Comparison of ENCODE assay signal across 8 mouse cellular contexts in the genomic region with DNA sequence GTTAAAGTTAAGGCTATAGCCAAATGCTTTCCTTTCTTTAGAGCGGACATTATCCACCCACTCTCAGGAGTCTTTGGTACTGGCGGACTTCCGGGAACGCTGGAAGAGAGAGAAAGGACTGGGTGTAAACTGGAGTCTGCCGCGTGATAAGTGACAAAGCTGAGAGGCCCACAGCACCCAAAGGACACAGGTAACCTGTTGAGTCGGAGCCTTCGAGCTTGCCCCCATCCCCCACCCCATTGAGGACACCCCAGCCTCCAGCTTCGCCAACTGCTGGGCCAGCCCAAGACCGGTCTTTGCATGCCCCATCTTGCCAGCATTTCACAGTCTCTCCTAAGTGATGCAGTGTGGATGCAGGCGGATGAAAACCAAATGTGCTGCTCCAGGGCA. TPM values are rescaled to one million over a fixed set of nuclear protein-coding genes. Genes with fewer than 3 reads are reported as not detected.
DNase-seq lines count a peak whose midpoint lies in the region; ATAC-seq and TF ChIP-seq lines count a peak whose summit lies in the region.

No protein-coding gene starts in this region.

- peaks cover 14% of the 10 kb centered on the region; the same call in 1 of the 2 replicates for H3K36me3 ChIP-seq in heart, embryonic 14.5 days (ENCODE audit: control insufficient read depth, insufficient read depth, low read length)
- peaks cover 20% of the 10 kb centered on the region for H3K36me3 ChIP-seq in E14TG2a.4 (ENCODE audit: insufficient read depth, low read length)
- peaks cover 11% of the 10 kb centered on the region for H3K36me3 ChIP-seq in embryonic facial prominence, embryonic 13.5 days
- peaks cover 5% of the 10 kb centered on the region; the same call in 1 of the 2 replicates for H3K36me3 ChIP-seq in midbrain, embryonic 10.5 days

- H3K4me3 ChIP-seq in heart, embryonic 14.5 days (ENCODE audit: control insufficient read depth in 1 of 2, insufficient read depth in 1 of 2, low read depth in 1 of 2, low read length in 2 of 2) = peak overlapping the region; percentile 49 to 73
- H3K4me3 ChIP-seq in E14TG2a.4 (replicated peaks; ENCODE audit: low read length) = peak overlapping the region; percentile 79
- peak overlapping the region; percentile 51 for H3K4me3 ChIP-seq in embryonic facial prominence, embryonic 13.5 days
- peak overlapping the region; percentile 63 for H3K4me3 ChIP-seq in midbrain, embryonic 10.5 days

- peak overlapping the region; percentile 72 to 82 for H3K27ac ChIP-seq in heart, embryonic 14.5 days (replicated peaks in 1 of 2; ENCODE audit: control insufficient read depth in 1 of 2, insufficient read depth in 1 of 2, low read depth in 2 of 2, low read length in 2 of 2)
- H3K27ac ChIP-seq in embryonic facial prominence, embryonic 13.5 days = peak overlapping the region; percentile 87
- peak overlapping the region; percentile 82 for H3K27ac ChIP-seq in midbrain, embryonic 10.5 days (replicated peaks)

- H3K27me3 ChIP-seq in heart, embryonic 14.5 days (ENCODE audit: control insufficient read depth, insufficient read depth, low read length) = no peaks in the 10 kb centered on the region
- no peaks in the 10 kb centered on the region for H3K27me3 ChIP-seq in E14TG2a.4 (ENCODE audit: insufficient read depth, low read length)
- H3K27me3 ChIP-seq in embryonic facial prominence, embryonic 13.5 days = no peaks in the 10 kb centered on the region
- H3K27me3 ChIP-seq in midbrain, embryonic 10.5 days (ENCODE audit: low read depth, poor library complexity, severe bottlenecking) = no peaks in the 10 kb centered on the region

- H3K9ac ChIP-seq in heart, embryonic 14.5 days (ENCODE audit: low read length) = peak overlapping the region; percentile 77
- H3K9ac ChIP-seq in embryonic facial prominence, embryonic 13.5 days = peak overlapping the region; percentile 73

- 28% methylated on average over 11 of the region's 11 CpGs for WGBS in heart, embryonic 14.5 days
- 21% methylated on average over 11 of the region's 11 CpGs for WGBS in embryonic facial prominence, embryonic 13.5 days
- 10% methylated on average over 11 of the region's 11 CpGs for WGBS in midbrain, embryonic 10.5 days

- ATAC-seq in heart, embryonic 14.5 days (ENCODE audit: insufficient number of reproducible peaks, insufficient read depth, low FRiP score, low read depth) = 0 out of 2 replicates have a peak, but pooled peaks have one; percentile 24
- ATAC-seq in embryonic facial prominence, embryonic 13.5 days (ENCODE audit: insufficient number of reproducible peaks, insufficient read depth, low FRiP score, low TSS enrichment, low read depth) = peak; percentile 71; the same call in 1 of the 2 replicates
- ATAC-seq in inflammation-experienced regulatory T-cells, adult 6 months = peak; percentile 29

- intact Hi-C loops in heart, postnatal 10 days (cut with DNase I) = loop anchor here (5.0 to 10.0 kb wide), 2 partner anchors 89 to 176 kb away; partner anchors contain the start of gene Tmem185a

- no peak for TF ChIP-seq CTCF in E14TG2a.4 (conservative IDR thresholded peaks at IDR 0.05; ENCODE audit: low read length)

- 0 out of 4 replicates have a peak, but pooled peaks cover 0 to 7% of the 10 kb centered on the region in 2 experiments for H3K4me1 ChIP-seq in heart, embryonic 14.5 days (ENCODE audit: control insufficient read depth in 2 of 2, insufficient read depth in 2 of 2, low read length in 2 of 2)
- H3K4me1 ChIP-seq in E14TG2a.4 (replicated peaks; ENCODE audit: low read depth, low read length) = 0 out of 2 replicates have a peak, but pooled peaks cover 6% of the 10 kb centered on the region
- H3K4me1 ChIP-seq in embryonic facial prominence, embryonic 13.5 days = peaks cover 5% of the 10 kb centered on the region; the same call in 1 of the 2 replicates
- H3K4me1 ChIP-seq in midbrain, embryonic 10.5 days = peaks cover 8% of the 10 kb centered on the region

- no peaks in the 10 kb centered on the region for H3K9me3 ChIP-seq in heart, embryonic 14.5 days (ENCODE audit: control insufficient read depth, low read length)
- peaks cover 4% of the 10 kb centered on the region; the same call in 1 of the 2 replicates for H3K9me3 ChIP-seq in E14TG2a.4 (ENCODE audit: low read length)
- H3K9me3 ChIP-seq in embryonic facial prominence, embryonic 13.5 days = no peaks in the 10 kb centered on the region
- no peaks in the 10 kb centered on the region for H3K9me3 ChIP-seq in midbrain, embryonic 10.5 days (replicated peaks)

- DNase-seq in heart, postnatal 10 days = no peak
- DNase-seq in midbrain, embryonic 10.5 days (ENCODE audit: low spot score) = no peak
- peak; percentile 14 to 20 for DNase-seq in urinary bladder, postnatal 36 days (ENCODE audit: low spot score in 2 of 2)
- no peak for DNase-seq in T-cell, adult 2 months (ENCODE audit: low spot score)

- peak overlapping the region; percentile 64 for H3K4me2 ChIP-seq in heart, embryonic 14.5 days (ENCODE audit: low read length)
- H3K4me2 ChIP-seq in embryonic facial prominence, embryonic 13.5 days = peak overlapping the region; percentile 56

RNA-seq across cellular contexts. Expression of gene 1110012L19Rik, which starts 0.3 kb away (rescaled TPM):
- polyA plus RNA-seq in heart, embryonic 14.5 days (2014; fragmentation: Nextera tagmentation; extraction: Ambion mirVana) = 29.0 and 33.2 TPM in 2 replicates
- total RNA-seq in heart, postnatal 10 days (2021) = 10 to 100 TPM; 14.8 to 17.1 TPM
- polyA plus RNA-seq in embryonic facial prominence, embryonic 13.5 days (2015; fragmentation: Nextera tagmentation; extraction: Ambion mirVana) = 29.5 and 35.2 TPM in 2 replicates
- 10 to 100 TPM; 32.3 to 37.1 (median 35.7) TPM for polyA plus RNA-seq in inflammation-experienced regulatory T-cells, adult 6 months (2017; shearing (Covaris generic))
- polyA plus RNA-seq in midbrain, embryonic 10.5 days (2016; fragmentation: Nextera tagmentation; extraction: Ambion mirVana) = 24.9 and 29.8 TPM in 2 replicates

RNA-seq across cellular contexts. Expression of gene Ids, which starts 21.1 kb away (rescaled TPM):
- polyA plus RNA-seq in heart, embryonic 14.5 days (2014; fragmentation: Nextera tagmentation; extraction: Ambion mirVana) = 1.9 and 2.2 TPM in 2 replicates
- total RNA-seq in heart, postnatal 10 days (2021) = 10 to 100 TPM; 20.4 to 21.4 TPM
- polyA plus RNA-seq in embryonic facial prominence, embryonic 13.5 days (2015; fragmentation: Nextera tagmentation; extraction: Ambion mirVana) = 4.4 and 5.5 TPM in 2 replicates
- 1 to 10 TPM; 4.1 to 5.2 (median 4.3) TPM for polyA plus RNA-seq in inflammation-experienced regulatory T-cells, adult 6 months (2017; shearing (Covaris generic))
- 1.5 and 2.4 TPM in 2 replicates for polyA plus RNA-seq in midbrain, embryonic 10.5 days (2016; fragmentation: Nextera tagmentation; extraction: Ambion mirVana)

Comparison
In these comparisons a context has a peak if more than half of its experiments do, and no peak if none do; other contexts are left out.
1. DNase-seq: peak in urinary bladder, postnatal 36 days (2 of 2); none in heart, postnatal 10 days (0 of 2), midbrain, embryonic 10.5 days (single experiment) and T-cell, adult 2 months (single experiment).
2. Peak in every context shown above with its lines, with median percentiles within 50 percentile points of each other: ATAC-seq, H3K27ac ChIP-seq and H3K4me3 ChIP-seq.